Comparison of ENCODE assay signal across 9 mouse cellular contexts in the genomic region with DNA sequence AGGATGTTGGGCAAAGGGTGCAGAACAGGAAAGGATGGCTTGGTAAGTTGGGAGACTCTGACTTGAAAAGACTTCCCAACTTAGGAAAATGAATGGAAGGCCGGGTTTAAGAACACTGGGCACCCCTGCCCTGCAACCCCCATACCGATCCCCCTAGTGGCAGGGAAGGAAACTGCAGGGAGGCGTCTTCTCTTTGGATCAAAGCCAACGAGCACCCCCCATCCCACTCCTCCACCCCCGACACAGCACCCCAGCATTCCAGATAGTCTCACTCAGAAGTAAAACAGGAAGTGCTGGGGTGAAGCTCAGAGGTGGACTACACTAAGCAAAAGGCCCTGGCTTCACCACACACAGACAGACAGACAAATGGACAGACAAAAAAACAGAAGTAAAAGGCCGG.
DNase-seq lines count a peak whose midpoint lies in the region; ATAC-seq and TF ChIP-seq lines count a peak whose summit lies in the region.
"Had no signal": no experiment of that assay in that cellular context is flagged by ENCODE, and none has a peak within 500 bp of the region (broad histone marks: within the 10 kb centered on the region; RNA-seq: fewer than 3 reads in every experiment).

No protein-coding gene starts in this region.

- WGBS in hindbrain, embryonic 10.5 days = 36% methylated on average over 6 of the region's 6 CpGs
- WGBS in hindbrain, embryonic 16.5 days = 27% methylated on average over 6 of the region's 6 CpGs
- 30% methylated on average over 6 of the region's 6 CpGs for WGBS in limb, embryonic 11.5 days

- no peak overlapping the region for H3K27ac ChIP-seq in hindbrain, embryonic 10.5 days
- no peak overlapping the region for H3K27ac ChIP-seq in hindbrain, embryonic 16.5 days (ENCODE audit: low read depth, low read length)
- no peak overlapping the region for H3K27ac ChIP-seq in testis, adult 2 months (ENCODE audit: control insufficient read depth, insufficient read depth, low read depth, low read length)
- H3K27ac ChIP-seq in limb, embryonic 11.5 days (replicated peaks; ENCODE audit: low read depth, low read length) = no peak overlapping the region

- peaks cover 9% of the 10 kb centered on the region for H3K36me3 ChIP-seq in hindbrain, embryonic 10.5 days
- peaks cover 5% of the 10 kb centered on the region; the same call in 1 of the 2 replicates for H3K36me3 ChIP-seq in hindbrain, embryonic 16.5 days (ENCODE audit: control insufficient read depth, insufficient read depth, low read length)
- no peaks in the 10 kb centered on the region for H3K36me3 ChIP-seq in testis, adult 2 months (ENCODE audit: control insufficient read depth, insufficient read depth, low read length)
- H3K36me3 ChIP-seq in limb, embryonic 11.5 days (ENCODE audit: control insufficient read depth, insufficient read depth, low read length) = no peaks in the 10 kb centered on the region; the same call in 1 of the 2 replicates

- TF ChIP-seq POLR2A in testis, adult 2 months (IDR thresholded peaks at IDR 0.05; ENCODE audit: control insufficient read depth, low read depth, low read length) = no peak

- peak; percentile 64; the same call in 1 of the 2 replicates for TF ChIP-seq CTCF in testis, adult 2 months (IDR thresholded peaks at IDR 0.05; ENCODE audit: control insufficient read depth, insufficient read depth, insufficient replicate concordance, low read depth, low read length)

- no peak overlapping the region for H3K4me3 ChIP-seq in hindbrain, embryonic 10.5 days
- H3K4me3 ChIP-seq in hindbrain, embryonic 16.5 days (ENCODE audit: low read length) = no peak overlapping the region
- no peak overlapping the region for H3K4me3 ChIP-seq in testis, adult 2 months (ENCODE audit: control insufficient read depth, low read depth, low read length)
- no peak overlapping the region for H3K4me3 ChIP-seq in limb, embryonic 11.5 days (ENCODE audit: low read depth, low read length)

- no peak overlapping the region for H3K4me2 ChIP-seq in hindbrain, embryonic 16.5 days (ENCODE audit: low read length)
- no peak overlapping the region for H3K4me2 ChIP-seq in limb, embryonic 11.5 days (ENCODE audit: low read depth, severe bottlenecking)

- H3K4me1 ChIP-seq in hindbrain, embryonic 10.5 days (replicated peaks) = peaks cover 22% of the 10 kb centered on the region
- H3K4me1 ChIP-seq in hindbrain, embryonic 16.5 days (ENCODE audit: control insufficient read depth, insufficient read depth, low read depth, low read length) = 0 out of 2 replicates have a peak, but pooled peaks cover 4% of the 10 kb centered on the region
- 0 out of 2 replicates have a peak, but pooled peaks cover 2% of the 10 kb centered on the region for H3K4me1 ChIP-seq in testis, adult 2 months (ENCODE audit: control insufficient read depth, insufficient read depth, low read length)
- H3K4me1 ChIP-seq in limb, embryonic 11.5 days (ENCODE audit: control insufficient read depth, insufficient read depth, low read length) = peaks cover 7% of the 10 kb centered on the region

- no peak for ATAC-seq in hindbrain, embryonic 16.5 days
- no peak for ATAC-seq in limb, embryonic 11.5 days (ENCODE audit: insufficient number of reproducible peaks, low FRiP score, low TSS enrichment, low read depth)

- H3K9me3 ChIP-seq in hindbrain, embryonic 10.5 days = no peaks in the 10 kb centered on the region
- H3K9me3 ChIP-seq in hindbrain, embryonic 16.5 days (ENCODE audit: control insufficient read depth, low read length) = no peaks in the 10 kb centered on the region
- H3K9me3 ChIP-seq in limb, embryonic 11.5 days (ENCODE audit: control insufficient read depth, low read length) = no peaks in the 10 kb centered on the region
- H3K9me3 ChIP-seq: megakaryocyte, embryonic 14.5 days had no signal

- no peaks in the 10 kb centered on the region for H3K27me3 ChIP-seq in hindbrain, embryonic 10.5 days (ENCODE audit: insufficient read depth, poor library complexity, severe bottlenecking)
- H3K27me3 ChIP-seq in hindbrain, embryonic 16.5 days (replicated peaks; ENCODE audit: control insufficient read depth, insufficient read depth, low read length) = no peaks in the 10 kb centered on the region
- no peaks in the 10 kb centered on the region for H3K27me3 ChIP-seq in testis, adult 2 months (ENCODE audit: control insufficient read depth, insufficient read depth, low read length)
- H3K27me3 ChIP-seq in limb, embryonic 11.5 days (ENCODE audit: control insufficient read depth, insufficient read depth, low read length) = no peaks in the 10 kb centered on the region
- H3K27me3 ChIP-seq: megakaryocyte, embryonic 14.5 days had no signal

- DNase-seq in hindbrain, embryonic 10.5 days (ENCODE audit: low spot score) = peak; percentile 50
- DNase-seq in testis, postnatal 14 days (ENCODE audit: low spot score) = no peak
- DNase-seq in limb, embryonic 11.5 days (ENCODE audit: low spot score) = peak; percentile 62
- no peak for DNase-seq in gastrocnemius, postnatal 10 days
- no peak for DNase-seq in left cerebral cortex, adult 8-10 months (ENCODE audit: low spot score in 2 of 2)
- no peak for DNase-seq in cerebellum, adult 18-20 months

- no peak overlapping the region for H3K9ac ChIP-seq in hindbrain, embryonic 16.5 days (ENCODE audit: low read depth, low read length)
- H3K9ac ChIP-seq in limb, embryonic 11.5 days (ENCODE audit: low read length) = no peak overlapping the region

Comparison
In these comparisons a context has a peak if more than half of its experiments do, and no peak if none do; other contexts are left out.
1. DNase-seq: peak in hindbrain, embryonic 10.5 days (single experiment) and limb, embryonic 11.5 days (single experiment); none in testis, postnatal 14 days (single experiment), gastrocnemius, postnatal 10 days (single experiment), left cerebral cortex, adult 8-10 months (0 of 2) and cerebellum, adult 18-20 months (0 of 2).